Mouse (Mus musculus) left cerebral cortex, postnatal 36 days (tissue): ENCODE measurements around the gene Nceh1. TPM values are rescaled to one million over a fixed set of nuclear protein-coding genes. Genes with fewer than 3 reads are reported as not detected.
A peak's percentile ranks its signal among the peaks of the same experiment; 100 is the strongest.
"Not testable (repeated sequence)": the region's sequence is repeated elsewhere in the genome, so short reads cannot be mapped to it uniquely, and the experiment has no call there.

Experiments used
- DNase-seq, 2 experiments: peaks; one replicate each; pipeline ENCODE4 v3.0.0; 2021 to 2022; ENCODE audit warnings: low spot score in 2 of 2, mixed read lengths in 1 of 2
- intact Hi-C: fragments of 180-260 bp; cut with DNase I; formaldehyde crosslinking; loops from one replicate; pipeline ENCODE4 v1.15.1; 2025
- total RNA-seq, 2 experiments: library from RNA; stranded (reverse); gene quantifications; 2 replicates each; pipeline ENCODE4 v1.2.3; 2021

The Nceh1 gene
- total RNA-seq, 2 experiments from 2014 or later, result 111 to 126 TPM

DNA sequence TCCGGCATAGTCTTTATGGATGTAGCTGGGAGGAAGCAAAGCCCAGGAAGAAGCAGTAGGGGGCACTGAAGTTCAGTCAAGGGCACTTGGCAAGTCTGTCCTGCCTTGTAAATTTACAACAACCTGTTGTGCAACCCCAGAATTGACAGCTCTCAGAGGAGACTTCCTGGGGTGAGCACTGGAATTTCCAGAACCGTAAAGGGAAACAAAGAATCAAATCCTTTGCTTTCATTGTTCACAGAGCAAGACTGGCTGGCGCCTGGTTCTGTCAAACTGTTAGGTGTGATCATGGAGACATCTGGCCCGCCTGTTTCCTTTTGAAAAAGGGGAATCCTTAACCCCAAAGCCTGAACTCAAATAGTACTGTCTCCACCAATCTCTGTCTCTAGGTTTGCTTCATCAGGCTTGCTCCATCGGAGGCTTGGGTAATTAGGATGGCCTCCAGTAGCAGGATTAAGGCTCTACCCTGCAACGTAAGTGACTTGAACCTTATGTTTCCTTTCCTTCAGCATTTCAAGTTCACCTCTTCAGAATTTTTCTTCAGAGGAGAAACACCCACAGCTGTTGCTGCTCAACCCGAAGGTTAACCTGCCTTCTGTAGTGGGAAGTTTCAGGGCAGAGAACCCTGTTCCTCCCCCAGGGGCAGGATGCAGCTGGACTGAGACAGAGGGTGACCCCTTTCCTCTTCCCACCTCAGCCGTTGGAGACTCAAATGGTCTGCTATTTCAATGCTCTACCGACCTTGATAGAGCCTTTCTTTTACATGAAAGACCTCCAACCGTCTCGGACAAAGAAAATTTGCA, 87.6 kb downstream of the Nceh1 start:
- intact Hi-C loops, result no loop called here
- no peak for DNase-seq

DNA sequence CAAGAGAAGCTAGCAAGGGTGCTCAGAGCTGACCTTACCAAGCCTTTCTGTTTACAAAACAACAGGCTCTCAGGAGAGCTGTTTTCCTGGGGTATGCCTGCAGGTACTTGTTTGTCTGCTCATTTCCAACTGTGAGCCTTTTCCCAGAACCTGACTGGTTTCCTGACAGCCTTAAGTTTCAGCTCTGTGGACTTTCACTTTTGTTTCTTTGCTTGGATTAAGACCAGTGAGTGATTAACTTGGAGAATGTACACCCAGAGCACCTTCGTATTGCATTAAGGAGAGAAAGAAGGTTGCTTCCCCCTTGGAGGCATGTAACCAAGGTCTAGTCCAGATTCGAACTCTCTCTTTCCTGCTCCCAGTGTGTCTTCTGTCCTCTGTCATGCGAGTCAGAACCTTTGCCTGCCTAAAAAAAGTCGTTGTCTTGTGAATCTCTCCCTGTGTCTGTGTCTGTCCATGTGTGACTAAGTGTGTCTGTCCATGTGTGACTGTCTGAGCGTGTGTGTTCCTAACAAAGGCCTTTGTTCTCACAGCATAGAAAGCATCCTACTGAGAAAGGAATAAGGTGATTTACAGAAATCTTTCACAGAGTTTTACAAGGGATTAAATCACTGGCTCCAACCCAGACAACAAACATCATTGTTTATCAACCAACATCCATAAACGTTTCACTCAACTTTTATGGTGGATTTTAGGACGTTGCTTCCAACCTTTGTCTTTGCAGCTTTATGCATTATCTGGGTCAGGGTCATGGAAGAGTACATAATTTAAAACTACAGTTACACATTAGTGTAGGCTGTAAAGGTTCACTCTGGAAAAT, 90.4 kb downstream of the Nceh1 start:
- DNase-seq, result no peak
- intact Hi-C loops, result no loop called here

DNA sequence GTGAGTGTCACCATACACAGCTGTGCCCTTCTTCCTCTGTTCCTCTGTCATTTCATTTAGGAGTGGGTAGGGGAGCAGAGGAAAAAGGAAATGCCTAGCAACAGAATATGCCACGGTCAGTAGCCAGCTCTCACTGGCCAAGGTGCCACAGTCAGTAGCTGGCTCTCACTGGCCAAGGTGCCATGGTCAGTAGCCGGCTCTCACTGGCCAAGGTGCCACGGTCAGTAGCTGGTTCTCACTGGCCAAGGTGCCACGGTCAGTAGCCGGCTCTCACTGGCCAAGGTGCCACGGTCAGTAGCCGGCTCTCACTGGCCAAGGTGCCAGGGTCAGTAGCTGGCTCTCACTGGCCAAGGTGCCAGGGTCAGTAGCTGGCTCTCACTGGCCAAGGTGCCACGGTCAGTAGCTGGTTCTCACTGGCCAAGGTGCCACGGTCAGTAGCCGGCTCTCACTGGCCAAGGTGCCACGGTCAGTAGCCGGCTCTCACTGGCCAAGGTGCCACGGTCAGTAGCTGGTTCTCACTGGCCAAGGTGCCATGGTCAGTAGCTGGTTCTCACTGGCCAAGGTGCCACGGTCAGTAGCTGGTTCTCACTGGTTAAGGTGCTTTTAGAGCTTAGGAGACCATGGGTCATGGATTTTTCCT, 96.6 kb downstream of the Nceh1 start:
- intact Hi-C loops, DNase-seq: not testable (repeated sequence)

DNA sequence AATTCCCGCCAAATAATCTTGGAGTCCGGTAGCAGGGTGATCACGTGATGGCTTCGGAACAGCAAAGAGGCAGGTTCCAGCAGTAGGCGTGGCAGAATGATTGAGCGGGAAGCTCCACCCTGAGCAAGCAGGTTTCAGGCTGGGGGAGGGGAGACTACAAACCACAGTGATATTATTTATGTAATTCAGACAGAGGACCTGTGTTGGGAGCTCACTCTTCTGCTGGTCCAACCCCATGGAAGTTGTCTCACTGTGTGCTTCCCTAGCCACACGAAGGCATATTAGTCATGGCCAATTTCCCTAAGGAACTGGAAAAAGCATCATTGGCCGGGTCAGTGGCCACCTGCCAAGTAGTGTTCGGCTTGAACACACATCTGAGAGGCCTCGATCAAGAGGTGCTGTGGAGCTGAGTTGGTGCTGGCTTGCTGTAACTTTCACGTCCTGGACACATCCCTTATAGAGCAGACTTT, 97.5 kb downstream of the Nceh1 start:
- intact Hi-C loops, result no loop called here
- DNase-seq, result no peak

DNA sequence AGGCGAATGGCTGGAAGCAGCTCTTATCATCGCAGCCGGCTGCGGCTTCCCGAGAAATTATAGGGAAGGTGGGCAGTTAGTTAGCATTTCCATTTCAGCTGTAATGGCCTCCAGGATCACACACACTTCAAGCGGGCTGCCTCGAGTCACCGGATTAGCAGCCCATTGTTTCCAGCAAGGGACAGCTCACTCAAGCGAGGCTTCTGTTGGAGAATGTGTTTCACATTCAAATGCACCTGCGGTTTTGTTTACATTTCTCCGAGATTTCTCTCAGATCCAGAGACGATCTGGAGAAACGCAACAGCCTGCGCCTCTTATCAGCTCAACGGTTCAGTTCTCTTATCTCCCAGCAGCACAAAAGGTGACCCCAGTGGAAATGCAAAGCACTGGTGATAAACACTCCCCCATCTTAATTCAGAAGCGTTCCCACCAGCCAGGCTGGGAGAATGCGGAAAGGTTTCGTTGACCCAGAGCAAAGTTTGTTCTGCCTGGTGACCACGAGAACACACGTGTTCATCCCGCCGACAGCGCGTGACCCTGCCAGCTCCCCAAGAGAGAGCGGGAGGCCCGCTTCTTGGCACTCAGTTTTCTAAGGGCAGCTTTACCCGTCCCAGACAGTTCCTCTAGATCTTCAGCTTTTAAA, 100.4 kb downstream of the Nceh1 start:
- peak in 1 of 2 experiments; percentile 10 for DNase-seq
- intact Hi-C loops, result no loop called here

DNA sequence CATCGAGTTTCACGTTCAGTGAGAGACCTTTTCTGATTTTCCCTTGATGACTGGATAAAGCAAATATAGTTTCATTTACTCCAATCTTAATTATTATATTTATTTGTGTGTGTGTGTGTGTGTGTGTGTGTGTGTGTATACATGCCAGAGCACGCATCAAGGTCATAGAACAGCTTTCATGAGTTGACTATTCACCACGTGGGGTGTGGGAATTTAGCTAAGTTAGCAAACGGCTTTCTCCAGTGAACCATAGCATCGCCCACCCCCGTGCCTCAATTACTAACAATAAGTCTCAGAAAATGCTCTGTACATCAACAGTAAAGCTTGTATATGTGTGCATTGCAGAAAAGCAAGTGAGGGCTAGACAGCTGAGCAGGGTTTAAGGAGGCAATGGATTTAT, 101.0 kb downstream of the Nceh1 start:
- intact Hi-C loops, result no loop called here
- DNase-seq, result no peak

DNA sequence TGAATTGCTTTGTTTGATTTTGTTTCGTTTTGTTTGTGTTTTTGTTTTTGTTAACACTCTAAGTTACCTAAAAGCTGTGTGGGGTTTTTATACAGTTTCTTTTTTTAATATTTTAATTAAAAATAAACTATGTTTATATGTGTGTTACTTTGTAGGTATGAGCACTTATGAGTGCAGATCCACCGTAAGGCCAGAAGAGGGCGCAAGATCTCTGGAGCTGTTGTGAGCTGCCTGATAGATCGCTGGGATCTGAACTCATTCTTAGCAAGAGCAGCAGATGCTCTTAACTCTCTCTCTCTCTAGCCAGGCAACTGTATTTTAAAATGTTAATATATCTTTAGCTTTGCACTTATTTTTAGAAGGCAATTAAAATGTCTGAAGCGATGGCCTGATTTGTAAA, 101.5 kb downstream of the Nceh1 start:
- no peak for DNase-seq
- intact Hi-C loops, result no loop called here

DNA sequence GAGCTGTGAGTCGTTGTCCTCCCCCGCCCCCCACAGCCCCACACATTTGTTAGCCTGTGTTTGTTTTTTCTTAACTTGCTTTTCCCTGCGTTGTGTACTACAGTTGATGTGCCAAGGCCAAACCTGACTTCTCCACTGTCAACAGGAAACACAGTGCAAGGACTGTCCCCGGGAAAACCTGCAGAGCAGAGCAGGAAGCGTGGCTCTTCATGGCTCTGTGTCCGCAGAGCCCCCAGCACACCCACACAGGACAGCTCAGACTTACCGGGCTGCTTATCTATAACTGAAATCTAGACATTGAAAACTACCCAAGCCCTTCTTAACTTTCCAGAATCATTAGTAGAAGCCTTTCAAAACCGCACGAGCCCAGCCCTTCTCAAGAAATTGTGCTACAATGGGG, 102.3 kb downstream of the Nceh1 start:
- intact Hi-C loops, result no loop called here
- DNase-seq, result no peak

DNA sequence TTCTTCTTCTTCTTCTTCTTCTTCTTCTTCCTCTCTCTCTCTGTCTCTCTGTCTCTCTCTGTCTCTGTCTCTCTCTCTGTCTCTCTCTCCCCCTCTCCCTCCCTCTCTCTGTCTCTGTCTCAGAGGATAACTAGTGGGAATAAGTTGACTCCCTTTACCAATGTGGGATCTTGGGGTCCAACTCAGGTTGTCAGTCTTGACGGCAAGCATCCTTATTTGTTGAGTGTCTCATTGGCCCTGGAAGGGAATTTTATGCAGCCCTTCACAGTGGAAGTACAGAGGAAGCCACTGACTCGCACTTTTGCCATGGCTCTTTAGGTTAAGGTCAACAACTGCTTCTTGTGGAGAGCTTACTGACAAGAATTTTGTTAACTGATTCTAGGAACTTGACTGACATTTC, 105.5 kb downstream of the Nceh1 start:
- no peak for DNase-seq
- intact Hi-C loops, result no loop called here

DNA sequence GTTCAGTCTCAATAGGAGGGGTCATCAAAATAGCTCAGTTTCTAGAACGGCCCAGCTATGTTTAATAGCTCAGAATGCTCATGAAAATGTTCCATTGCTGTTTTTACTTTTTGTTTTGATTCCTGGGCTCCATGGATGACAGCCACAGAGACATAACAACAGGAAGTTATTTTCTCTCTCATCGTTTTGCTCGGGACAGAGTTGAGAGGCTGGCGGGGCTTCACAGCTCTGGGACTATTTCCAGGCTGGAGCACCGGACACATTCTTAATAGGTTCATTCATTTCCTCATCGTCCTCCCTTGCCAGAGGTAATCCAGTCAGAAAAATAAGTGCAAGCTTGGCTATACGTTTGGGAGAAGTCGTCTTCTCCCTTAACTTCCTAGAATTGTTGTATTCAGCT, 106.1 kb downstream of the Nceh1 start:
- intact Hi-C loops, result no loop called here
- DNase-seq, result no peak

DNA sequence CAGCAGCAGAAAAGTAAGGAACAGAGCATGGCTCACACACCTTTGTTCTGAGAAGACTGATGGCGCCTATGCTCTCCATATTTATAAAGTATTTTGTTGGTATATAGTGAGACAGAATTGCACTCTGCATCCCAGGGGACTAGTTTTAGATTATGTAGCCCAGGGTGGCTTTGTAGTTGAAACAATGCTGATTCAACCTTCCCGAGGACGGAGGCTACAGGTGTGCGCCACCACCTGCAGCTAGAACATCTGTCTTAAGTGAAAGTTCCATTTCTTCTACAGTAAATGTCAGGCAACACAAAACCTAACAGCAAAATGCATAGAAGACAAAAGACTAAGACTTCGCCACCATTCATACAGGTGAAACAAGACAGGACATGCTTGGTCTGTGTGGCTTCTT, 107.5 kb downstream of the Nceh1 start:
- intact Hi-C loops, result no loop called here
- DNase-seq, result no peak

DNA sequence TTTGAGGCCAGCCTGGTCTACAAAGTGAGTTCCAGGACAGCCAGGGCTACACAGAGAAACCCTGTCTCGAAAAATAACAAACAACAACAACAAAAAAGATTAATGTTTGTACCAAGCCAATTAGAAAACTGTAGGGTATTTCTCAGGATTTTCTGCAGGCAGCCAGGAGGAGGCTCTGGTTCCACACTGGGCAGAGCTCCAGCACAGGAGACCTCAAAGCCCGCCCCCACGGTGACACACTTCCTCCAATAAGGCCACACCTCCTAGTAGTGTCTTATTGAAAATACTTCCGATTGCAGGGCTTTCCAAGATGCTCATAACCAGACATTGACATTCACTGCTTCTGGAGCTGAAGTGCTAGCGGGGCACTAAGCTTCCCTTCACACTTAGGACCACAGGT, 108.2 kb downstream of the Nceh1 start:
- DNase-seq, intact Hi-C loops: not testable (repeated sequence)

DNA sequence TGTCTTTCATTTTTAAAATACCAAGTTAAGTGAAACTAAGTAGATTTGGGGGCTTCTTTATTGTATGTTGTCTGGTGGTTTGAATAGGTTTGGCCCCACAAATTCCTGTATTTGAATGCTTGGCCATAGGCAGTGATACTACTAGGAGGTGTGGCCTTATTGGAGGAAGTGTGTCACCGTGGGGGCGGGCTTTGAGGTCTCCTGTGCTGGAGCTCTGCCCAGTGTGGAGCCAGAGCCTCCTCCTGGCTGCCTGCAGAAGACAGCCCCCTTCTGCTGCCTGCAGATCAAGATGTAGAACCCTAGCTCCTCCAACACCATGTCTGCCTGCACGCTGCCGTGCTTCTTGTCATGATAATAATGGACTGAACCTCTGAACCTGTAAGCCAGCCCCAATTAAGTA, 108.6 kb downstream of the Nceh1 start:
- DNase-seq, intact Hi-C loops: not testable (repeated sequence)

DNA sequence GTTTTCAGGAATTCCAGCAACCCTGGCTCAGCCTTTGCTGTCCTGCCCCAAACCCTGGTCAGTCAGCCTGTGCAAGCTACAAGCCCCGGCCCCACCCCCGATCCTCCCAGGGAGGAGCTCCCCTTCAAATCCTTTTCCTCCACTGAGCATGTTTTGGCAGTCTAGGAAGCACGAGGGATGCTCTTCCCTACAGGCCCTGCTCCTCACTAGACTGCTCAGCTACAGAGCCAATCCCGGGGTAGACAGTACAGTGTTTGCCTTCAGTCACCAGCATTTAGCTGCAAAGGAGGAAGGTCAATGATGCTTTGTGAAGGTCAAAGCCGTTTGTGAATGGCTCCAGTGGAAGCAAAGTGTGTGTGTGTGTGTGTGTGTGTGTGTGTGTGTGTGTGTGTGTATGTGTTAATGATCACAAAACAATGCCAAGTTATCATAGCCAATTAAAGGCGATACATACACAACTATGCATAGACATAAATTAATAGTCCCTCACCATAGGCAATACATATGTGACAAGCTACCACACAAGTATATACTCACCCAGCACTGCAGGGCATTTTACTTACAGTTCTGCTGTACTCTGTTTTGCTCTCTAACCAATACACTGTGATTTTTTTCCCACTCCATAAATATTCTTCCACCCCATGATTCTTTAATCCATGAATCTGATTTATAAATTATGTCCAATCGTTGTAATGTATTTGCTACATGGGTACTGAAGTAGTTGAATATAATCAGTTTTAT, 111.0 kb downstream of the Nceh1 start:
- intact Hi-C loops, result no loop called here
- no peak for DNase-seq

DNA sequence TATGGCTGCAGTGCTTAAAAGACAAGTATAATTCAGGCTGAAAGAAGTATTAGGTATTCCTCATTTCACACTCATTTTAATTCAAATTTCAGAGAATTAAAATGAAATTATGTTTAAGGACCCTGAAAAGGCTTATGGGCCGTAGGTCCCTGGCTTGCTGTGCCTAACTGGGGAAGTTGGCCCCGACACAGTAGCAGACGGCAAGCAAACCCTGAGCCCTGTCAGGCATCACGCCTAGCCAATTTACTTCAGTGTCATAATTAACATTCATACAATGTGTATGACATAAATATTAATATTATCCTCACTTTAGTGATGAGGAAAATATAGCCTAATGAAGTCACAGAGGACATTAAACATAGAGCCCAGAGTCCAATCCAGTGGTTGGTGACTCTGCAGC, 117.7 kb downstream of the Nceh1 start:
- intact Hi-C loops, result no loop called here
- no peak for DNase-seq

DNA sequence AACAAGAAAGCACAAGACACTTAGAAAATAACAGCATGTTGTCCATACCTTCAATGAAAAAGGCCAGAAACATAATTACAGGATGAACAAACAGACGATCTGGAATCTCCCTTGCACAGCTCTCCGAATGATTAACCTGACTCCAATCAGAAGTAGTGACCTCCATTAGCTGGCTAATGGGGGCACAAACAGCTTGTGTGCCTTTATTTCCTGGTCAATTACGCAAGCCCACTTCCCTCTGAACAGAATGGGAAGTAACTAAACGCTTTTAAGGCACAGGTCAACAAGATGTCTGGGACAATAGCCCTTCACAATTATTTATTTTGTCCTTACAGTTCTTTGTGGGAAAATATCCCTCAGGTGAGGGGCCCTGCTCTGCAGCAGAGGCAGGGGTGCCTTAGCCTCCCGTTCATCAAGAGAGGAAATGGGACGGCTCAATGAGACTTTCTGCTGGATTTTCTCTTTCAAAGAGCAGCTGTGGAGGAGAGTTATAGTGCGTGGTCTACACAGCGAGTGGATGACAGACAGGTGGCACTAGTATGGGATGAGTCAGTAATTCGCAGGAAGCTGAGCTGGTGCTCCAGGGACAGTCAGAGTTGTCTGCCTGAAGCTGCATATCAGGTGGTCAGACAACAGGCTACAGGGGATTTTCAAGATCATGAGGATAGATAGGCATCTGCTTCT, 119.7 kb downstream of the Nceh1 start:
- no peak for DNase-seq

DNA sequence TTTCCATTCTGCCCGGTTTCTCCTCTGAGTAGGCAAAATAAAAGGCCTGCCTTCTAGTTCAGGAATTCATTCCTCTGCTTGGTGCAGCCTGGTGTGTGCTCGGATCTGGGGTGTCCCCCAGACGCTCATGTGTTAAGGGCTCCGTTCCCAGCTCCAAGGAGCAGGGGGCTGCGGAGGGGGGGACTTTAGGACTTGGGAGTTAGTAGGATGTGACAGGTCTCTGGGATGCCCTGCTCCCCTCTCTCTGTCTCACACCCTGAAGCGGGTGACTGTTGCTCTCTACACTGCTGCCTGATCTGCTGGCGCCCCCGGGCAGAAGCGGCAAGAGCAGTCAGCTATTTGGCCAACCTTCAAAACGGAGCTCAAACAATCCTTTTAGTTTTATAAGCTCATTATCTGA, 124.0 kb downstream of the Nceh1 start:
- intact Hi-C loops, result no loop called here
- DNase-seq, result no peak

More for the DNA sequence above, 119.7 kb downstream of the Nceh1 start:
- intact Hi-C loops, result no loop called here

DNA sequence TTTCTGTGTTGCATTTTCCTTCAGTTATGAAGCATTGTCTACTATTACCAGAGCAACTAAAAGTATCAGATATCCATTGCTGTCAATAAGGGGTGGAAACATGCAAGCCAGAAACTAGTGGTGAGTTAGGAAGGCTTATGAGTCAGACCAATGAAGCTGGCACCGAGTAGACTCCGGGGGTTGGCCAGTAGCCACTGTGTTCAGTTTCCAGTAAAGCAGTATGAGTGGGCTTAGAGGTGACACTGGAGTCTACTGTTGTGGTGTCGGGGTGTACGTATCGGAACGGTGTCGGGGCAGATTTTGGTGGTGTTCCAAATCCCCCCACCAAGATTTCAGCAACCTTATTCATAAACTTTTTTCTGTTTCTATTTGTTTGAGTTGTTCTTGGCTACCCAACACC, 128.2 kb downstream of the Nceh1 start:
- intact Hi-C loops, result no loop called here

DNA sequence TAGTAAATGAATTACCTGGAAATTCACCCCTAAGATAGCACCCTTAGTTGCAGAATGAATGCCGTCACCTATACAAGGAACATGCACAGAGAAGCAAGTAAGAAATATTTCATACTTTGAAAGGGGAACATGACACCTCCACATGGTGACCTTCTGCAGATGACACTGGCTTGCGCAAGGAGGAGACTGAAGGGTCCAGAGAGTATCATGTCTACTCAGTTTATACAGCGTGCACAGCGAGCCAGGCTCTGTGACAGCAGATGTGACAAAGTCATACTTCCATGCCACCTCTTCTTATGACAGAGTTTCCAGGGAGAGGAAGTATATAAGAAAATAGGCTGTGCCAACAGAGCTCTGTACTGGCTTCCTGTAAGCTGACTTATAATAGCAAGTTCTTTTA, 128.7 kb downstream of the Nceh1 start:
- intact Hi-C loops, result no loop called here
- no peak for DNase-seq

More for the DNA sequence above, 128.2 kb downstream of the Nceh1 start:
- peak; percentile 8 to 10 for DNase-seq
